Mouse (Mus musculus) hindbrain, embryonic 16.5 days (tissue): ENCODE data around the gene Gns. TPM values are rescaled to one million over a fixed set of nuclear protein-coding genes. Genes with fewer than 3 reads are reported as not detected.

ENCODE experiments used
- ATAC-seq: fragments of 200-750 bp; cut with Nextera tagmentation; 2 replicates; pipeline ENCODE4 v1.8.0; 2017; ENCODE audit warnings: moderate TSS enrichment, moderate library complexity
- H3K27ac ChIP-seq: fragments of 300-500 bp; sonication (generic); 2 replicates; pipeline ENCODE4 v1.5.1; 2014; ENCODE audit warnings: low read depth, mild to moderate bottlenecking, control low read depth, low read length, moderate library complexity
- H3K27me3 ChIP-seq: fragments of 300-500 bp; sonication (generic); replicated peaks from 2 replicates; pipeline ENCODE4 v1.6.1; 2014; ENCODE audit warnings: low read length; ENCODE audit not compliant: control insufficient read depth, insufficient read depth
- H3K36me3 ChIP-seq: fragments of 300-500 bp; sonication (generic); 2 replicates; pipeline ENCODE4 v1.6.1; 2014; ENCODE audit warnings: mild to moderate bottlenecking, low read length, moderate library complexity, mixed read lengths; ENCODE audit not compliant: control insufficient read depth, insufficient read depth
- H3K4me1 ChIP-seq: fragments of 300-500 bp; sonication (generic); 2 replicates; pipeline ENCODE4 v1.6.1; 2014; ENCODE audit warnings: low read depth, low read length; ENCODE audit not compliant: control insufficient read depth, insufficient read depth
- H3K4me2 ChIP-seq: fragments of 300-500 bp; sonication (generic); 2 replicates; pipeline ENCODE4 v1.6.1; 2014; ENCODE audit warnings: mild to moderate bottlenecking, low read length, control low read depth, moderate library complexity
- H3K4me3 ChIP-seq: fragments of 300-500 bp; sonication (generic); 2 replicates; pipeline ENCODE4 v1.5.1; 2014; ENCODE audit warnings: mild to moderate bottlenecking, low read length, control low read depth, moderate library complexity
- H3K9ac ChIP-seq: fragments of 300-500 bp; sonication (generic); 2 replicates; pipeline ENCODE4 v1.6.1; 2014; ENCODE audit warnings: low read depth, mild to moderate bottlenecking, control low read depth, low read length, moderate library complexity
- H3K9me3 ChIP-seq: fragments of 300-500 bp; sonication (generic); 2 replicates; pipeline ENCODE4 v1.6.1; 2014; ENCODE audit warnings: mild to moderate bottlenecking, low read length, moderate library complexity; ENCODE audit not compliant: control insufficient read depth
- WGBS: fragments of 180-500 bp; shearing (Covaris S2); extraction: QIAGEN DNeasy Blood & Tissue Kit; methylation state at CpG from one replicate; pipeline ENCODE4 v1.1.7; 2014; 5-methylcytosine and 5-hydroxymethylcytosine counted together
- polyA plus RNA-seq: library from polyadenylated mRNA; unstranded; fragments of >200 nt; fragmentation: Nextera tagmentation; extraction: Ambion mirVana; gene quantifications from 2 replicates; pipeline ENCODE4 v1.2.1, GENCODE M21; 2015

Gns gene
- polyA plus RNA-seq, 1 experiment from 2014 or later: 39.7 TPM

- WGBS: 73% methylated on average over 7 of the region's 7 CpGs
- H3K4me2 ChIP-seq: no peak overlapping the region
- ATAC-seq: no peak
Measured at GRCm38 (mm10) chr10:121409717-121410116, 44.8 kb downstream of the Gns start.

GRCm38 (mm10) chr10:121411721-121412455 is 47.0 kb downstream of the Gns start:
- ATAC-seq: no peak
- no peaks in the 10 kb centered on the region for H3K27me3 ChIP-seq
- no peaks in the 10 kb centered on the region for H3K36me3 ChIP-seq
- H3K9ac ChIP-seq: no peak overlapping the region
- H3K4me2 ChIP-seq: no peak overlapping the region
- no peak overlapping the region for H3K27ac ChIP-seq
- H3K4me1 ChIP-seq: no peaks in the 10 kb centered on the region
- 90% methylated on average over 10 of the region's 11 CpGs for WGBS
- no peak overlapping the region for H3K4me3 ChIP-seq
- no peaks in the 10 kb centered on the region for H3K9me3 ChIP-seq

More at GRCm38 (mm10) chr10:121409717-121410116, 44.8 kb downstream of the Gns start:
- Histone ChIP-seq H3K9ac (no peak overlapping the region), H3K9me3 (no peaks in the 10 kb centered on the region), H3K27me3 (no peaks in the 10 kb centered on the region), H3K4me1 (no peaks in the 10 kb centered on the region), H3K27ac (no peak overlapping the region), H3K36me3 (no peaks in the 10 kb centered on the region), H3K4me3 (no peak overlapping the region)

GRCm38 (mm10) chr10:121412824-121413223 is 47.9 kb downstream of the Gns start:
- Histone ChIP-seq H3K9ac (no peak overlapping the region), H3K4me1 (no peaks in the 10 kb centered on the region), H3K4me3 (no peak overlapping the region), H3K9me3 (no peaks in the 10 kb centered on the region), H3K27me3 (no peaks in the 10 kb centered on the region), H3K4me2 (no peak overlapping the region), H3K36me3 (no peaks in the 10 kb centered on the region), H3K27ac (no peak overlapping the region)
- no peak for ATAC-seq
- WGBS: 86% methylated on average over 17 of the region's 17 CpGs

- Histone ChIP-seq H3K9me3 (no peaks in the 10 kb centered on the region), H3K9ac (no peak overlapping the region), H3K27ac (no peak overlapping the region), H3K36me3 (no peaks in the 10 kb centered on the region), H3K4me3 (no peak overlapping the region), H3K4me1 (peaks cover 4% of the 10 kb centered on the region; the same call in 1 of the 2 replicates), H3K4me2 (no peak overlapping the region), H3K27me3 (no peaks in the 10 kb centered on the region)
- WGBS: 86% methylated on average over 13 of the region's 13 CpGs
- ATAC-seq: no peak
Measured at GRCm38 (mm10) chr10:121414127-121414526, 49.2 kb downstream of the Gns start.

- no peaks in the 10 kb centered on the region for H3K9me3 ChIP-seq
- H3K27me3 ChIP-seq: no peaks in the 10 kb centered on the region
- H3K4me1 ChIP-seq: peaks cover 21% of the 10 kb centered on the region
- H3K4me2 ChIP-seq: no peak overlapping the region
- no peak overlapping the region for H3K9ac ChIP-seq
- no peak overlapping the region for H3K27ac ChIP-seq
- no peak for ATAC-seq
- H3K4me3 ChIP-seq: no peak overlapping the region
- 69% methylated on average over 14 of the region's 14 CpGs for WGBS
- H3K36me3 ChIP-seq: no peaks in the 10 kb centered on the region
Measured at GRCm38 (mm10) chr10:121418835-121419234, 53.9 kb downstream of the Gns start.

- WGBS: 50% methylated on average over 22 of the region's 22 CpGs
- peaks cover 28% of the 10 kb centered on the region for H3K4me1 ChIP-seq
- H3K27ac ChIP-seq: 0 out of 2 replicates have a peak overlapping the region, but pooled peaks have one; percentile 3
Measured at GRCm38 (mm10) chr10:121419640-121420470, 55.0 kb downstream of the Gns start.

GRCm38 (mm10) chr10:121421023-121421422 is 56.1 kb downstream of the Gns start:
- 46% methylated on average over 9 of the region's 9 CpGs for WGBS
- H3K27me3 ChIP-seq: no peaks in the 10 kb centered on the region

More at GRCm38 (mm10) chr10:121419640-121420470, 55.0 kb downstream of the Gns start:
- Histone ChIP-seq H3K4me3 (no peak overlapping the region), H3K4me2 (no peak overlapping the region), H3K27me3 (no peaks in the 10 kb centered on the region), H3K9me3 (no peaks in the 10 kb centered on the region), H3K36me3 (no peaks in the 10 kb centered on the region), H3K9ac (no peak overlapping the region)
- ATAC-seq: peak; percentile 48

GRCm38 (mm10) chr10:121421657-121422290 is 56.9 kb downstream of the Gns start:
- H3K9ac ChIP-seq: no peak overlapping the region
- no peaks in the 10 kb centered on the region for H3K9me3 ChIP-seq
- H3K4me1 ChIP-seq: peaks cover 30% of the 10 kb centered on the region
- H3K27me3 ChIP-seq: no peaks in the 10 kb centered on the region
- no peak overlapping the region for H3K4me2 ChIP-seq
- no peak overlapping the region for H3K27ac ChIP-seq
- 92% methylated on average over 11 of the region's 11 CpGs for WGBS
- ATAC-seq: no peak
- H3K36me3 ChIP-seq: no peaks in the 10 kb centered on the region
- no peak overlapping the region for H3K4me3 ChIP-seq

More at GRCm38 (mm10) chr10:121421023-121421422, 56.1 kb downstream of the Gns start:
- H3K4me1 ChIP-seq: peaks cover 28% of the 10 kb centered on the region
- H3K9me3 ChIP-seq: no peaks in the 10 kb centered on the region
- H3K27ac ChIP-seq: no peak overlapping the region
- no peak overlapping the region for H3K4me3 ChIP-seq
- ATAC-seq: no peak
- no peaks in the 10 kb centered on the region for H3K36me3 ChIP-seq
- H3K9ac ChIP-seq: no peak overlapping the region
- no peak overlapping the region for H3K4me2 ChIP-seq

GRCm38 (mm10) chr10:121422294-121422693 is 57.4 kb downstream of the Gns start:
- no peak overlapping the region for H3K27ac ChIP-seq
- 86% methylated on average over 6 of the region's 6 CpGs for WGBS
- H3K27me3 ChIP-seq: no peaks in the 10 kb centered on the region
- H3K4me1 ChIP-seq: peaks cover 31% of the 10 kb centered on the region
- no peak overlapping the region for H3K4me3 ChIP-seq
- no peak for ATAC-seq
- no peaks in the 10 kb centered on the region for H3K36me3 ChIP-seq
- no peak overlapping the region for H3K9ac ChIP-seq
- H3K9me3 ChIP-seq: no peaks in the 10 kb centered on the region
- H3K4me2 ChIP-seq: no peak overlapping the region
